Mouse (Mus musculus) embryonic facial prominence, embryonic 11.5 days (tissue): ENCODE data around the gene Glt1d1. TPM values are rescaled to one million over a fixed set of nuclear protein-coding genes. Genes with fewer than 3 reads are reported as not detected.

Experiments
- ATAC-seq: fragments of 200-750 bp; cut with Nextera tagmentation; replicated peaks from 2 replicates; pipeline ENCODE4 v1.8.0; 2017; ENCODE audit warnings: low read depth; ENCODE audit not compliant: insufficient number of reproducible peaks, low FRiP score, low TSS enrichment
- DNase-seq: peaks from one replicate; pipeline ENCODE4 v3.0.0-alpha.2; 2015; ENCODE audit warnings: low spot score
- H3K27ac ChIP-seq: fragments of 300-500 bp; sonication (generic); replicated peaks from 2 replicates; pipeline ENCODE4 v1.5.1; 2014; ENCODE audit warnings: mild to moderate bottlenecking, low read depth, low read length, control low read depth
- H3K27me3 ChIP-seq: fragments of 300-500 bp; sonication (generic); 2 replicates; pipeline ENCODE4 v1.6.1; 2014; ENCODE audit warnings: mild to moderate bottlenecking, low read length, moderate library complexity, mixed read lengths; ENCODE audit not compliant: control insufficient read depth, insufficient read depth
- H3K36me3 ChIP-seq: fragments of 300-500 bp; sonication (generic); replicated peaks from 2 replicates; pipeline ENCODE4 v1.6.1; 2014; ENCODE audit warnings: low read depth, mild to moderate bottlenecking, low read length, moderate library complexity, mixed read lengths; ENCODE audit not compliant: control insufficient read depth, insufficient read depth
- H3K4me1 ChIP-seq: fragments of 300-500 bp; sonication (generic); 2 replicates; pipeline ENCODE4 v1.6.1; 2014; ENCODE audit warnings: low read length, mixed read lengths; ENCODE audit not compliant: control insufficient read depth, insufficient read depth
- H3K4me2 ChIP-seq: fragments of 300-500 bp; sonication (generic); 2 replicates; pipeline ENCODE4 v1.6.1; 2014; ENCODE audit warnings: low read depth, mild to moderate bottlenecking, control low read depth, low read length, moderate library complexity
- H3K4me3 ChIP-seq: fragments of 300-500 bp; sonication (generic); 2 replicates; pipeline ENCODE4 v1.5.1; 2014; ENCODE audit warnings: low read depth, low read length, control low read depth
- H3K9ac ChIP-seq: fragments of 300-500 bp; sonication (generic); replicated peaks from 2 replicates; pipeline ENCODE4 v1.6.1; 2014; ENCODE audit warnings: mild to moderate bottlenecking, control low read depth, low read length
- H3K9me3 ChIP-seq: fragments of 300-500 bp; sonication (generic); replicated peaks from 2 replicates; pipeline ENCODE4 v1.6.1; 2016; ENCODE audit warnings: mild to moderate bottlenecking, low read length, inconsistent platforms, mixed read lengths; ENCODE audit not compliant: control insufficient read depth
- WGBS: fragments of 180-500 bp; shearing (Covaris S2); extraction: QIAGEN DNeasy Blood & Tissue Kit; methylation state at CpG from one replicate; pipeline ENCODE4 v1.1.7; 2014; 5-methylcytosine and 5-hydroxymethylcytosine counted together
- polyA plus RNA-seq: library from polyadenylated mRNA; unstranded; fragments of >200 nt; fragmentation: Nextera tagmentation; extraction: Ambion mirVana; gene quantifications from 2 replicates; pipeline ENCODE4 v1.2.1, GENCODE M21; 2014

Gene Glt1d1
- polyA plus RNA-seq, 1 experiment from 2014 or later, result 1.3 TPM

- ATAC-seq (no peak), DNase-seq (no peak)
- 90% methylated on average over 7 of the region's 7 CpGs for WGBS
- no peak overlapping the region for H3K4me2 ChIP-seq
- no peaks in the 10 kb centered on the region for H3K4me1 ChIP-seq
- no peak overlapping the region for H3K9ac ChIP-seq
- no peak overlapping the region for H3K27ac ChIP-seq
- no peaks in the 10 kb centered on the region for H3K9me3 ChIP-seq
- H3K27me3 ChIP-seq, result no peaks in the 10 kb centered on the region; the same call in 1 of the 2 replicates
- H3K36me3 ChIP-seq, result no peaks in the 10 kb centered on the region
- H3K4me3 ChIP-seq, result no peak overlapping the region
Measured at GRCm38 (mm10) chr5:127633666-127634065, 1.6 kb downstream of the Glt1d1 start.

GRCm38 (mm10) chr5:127637622-127638021, 5.6 kb downstream of the Glt1d1 start:
- Histone ChIP-seq H3K4me1 (no peaks in the 10 kb centered on the region), H3K4me2 (no peak overlapping the region), H3K9me3 (no peaks in the 10 kb centered on the region), H3K27me3 (no peaks in the 10 kb centered on the region), H3K4me3 (no peak overlapping the region), H3K36me3 (no peaks in the 10 kb centered on the region), H3K9ac (no peak overlapping the region), H3K27ac (no peak overlapping the region)
- WGBS, result 78% methylated on average over 4 of the region's 4 CpGs
- ATAC-seq, result 0 out of 2 replicates have a peak, but pooled peaks have one; percentile 14
- no peak for DNase-seq

- 89% methylated on average over 2 of the region's 2 CpGs for WGBS
- DNase-seq (no peak), ATAC-seq (no peak)
- H3K9me3 ChIP-seq, result no peaks in the 10 kb centered on the region
- H3K27me3 ChIP-seq, result no peaks in the 10 kb centered on the region
- H3K4me2 ChIP-seq, result no peak overlapping the region
- H3K4me3 ChIP-seq, result no peak overlapping the region
- H3K4me1 ChIP-seq, result no peaks in the 10 kb centered on the region
- no peaks in the 10 kb centered on the region for H3K36me3 ChIP-seq
- H3K27ac ChIP-seq, result no peak overlapping the region
- H3K9ac ChIP-seq, result no peak overlapping the region
Measured at GRCm38 (mm10) chr5:127638177-127638576, 6.1 kb downstream of the Glt1d1 start.

- no peak overlapping the region for H3K4me2 ChIP-seq
- no peaks in the 10 kb centered on the region for H3K36me3 ChIP-seq
- no peaks in the 10 kb centered on the region for H3K4me1 ChIP-seq
- no peaks in the 10 kb centered on the region for H3K27me3 ChIP-seq
- H3K9me3 ChIP-seq, result no peaks in the 10 kb centered on the region
- 79% methylated on average over 6 of the region's 6 CpGs for WGBS
- ATAC-seq, result no peak
- DNase-seq, result no peak
- no peak overlapping the region for H3K4me3 ChIP-seq
- H3K27ac ChIP-seq, result no peak overlapping the region
- H3K9ac ChIP-seq, result no peak overlapping the region
Measured at GRCm38 (mm10) chr5:127639067-127639605, 7.1 kb downstream of the Glt1d1 start.

- H3K9me3 ChIP-seq, result no peaks in the 10 kb centered on the region
- H3K4me2 ChIP-seq, result no peak overlapping the region
- no peak overlapping the region for H3K4me3 ChIP-seq
- no peak overlapping the region for H3K27ac ChIP-seq
- no peak overlapping the region for H3K9ac ChIP-seq
- H3K36me3 ChIP-seq, result no peaks in the 10 kb centered on the region
- H3K4me1 ChIP-seq, result no peaks in the 10 kb centered on the region
- DNase-seq (no peak), ATAC-seq (no peak)
- WGBS, result 92% methylated on average over 13 of the region's 13 CpGs
- no peaks in the 10 kb centered on the region for H3K27me3 ChIP-seq
Measured at GRCm38 (mm10) chr5:127639635-127640034, 7.6 kb downstream of the Glt1d1 start.

- Histone ChIP-seq H3K4me3 (no peak overlapping the region), H3K9ac (no peak overlapping the region), H3K4me1 (no peaks in the 10 kb centered on the region), H3K4me2 (no peak overlapping the region), H3K27ac (no peak overlapping the region), H3K36me3 (no peaks in the 10 kb centered on the region), H3K27me3 (no peaks in the 10 kb centered on the region), H3K9me3 (no peaks in the 10 kb centered on the region)
- WGBS, result 90% methylated on average over 3 of the region's 3 CpGs
- ATAC-seq (no peak), DNase-seq (no peak)
Measured at GRCm38 (mm10) chr5:127640359-127640758, 8.3 kb downstream of the Glt1d1 start.

- H3K9ac ChIP-seq, result no peak overlapping the region
- H3K4me2 ChIP-seq, result no peak overlapping the region
- no peak overlapping the region for H3K27ac ChIP-seq
- ATAC-seq, result no peak
- no peaks in the 10 kb centered on the region for H3K36me3 ChIP-seq
- no peaks in the 10 kb centered on the region for H3K9me3 ChIP-seq
- no peak for DNase-seq
- H3K27me3 ChIP-seq, result no peaks in the 10 kb centered on the region
- no peaks in the 10 kb centered on the region for H3K4me1 ChIP-seq
- H3K4me3 ChIP-seq, result no peak overlapping the region
- WGBS, result 91% methylated on average over 15 of the region's 15 CpGs
Measured at GRCm38 (mm10) chr5:127641185-127641958, 9.3 kb downstream of the Glt1d1 start.

- H3K36me3 ChIP-seq, result no peaks in the 10 kb centered on the region
- H3K4me1 ChIP-seq, result no peaks in the 10 kb centered on the region
- no peaks in the 10 kb centered on the region for H3K9me3 ChIP-seq
- 80% methylated on average over 6 of the region's 6 CpGs for WGBS
- no peaks in the 10 kb centered on the region for H3K27me3 ChIP-seq
- ATAC-seq, result no peak
- no peak overlapping the region for H3K27ac ChIP-seq
- DNase-seq, result peak; percentile 39
- no peak overlapping the region for H3K4me3 ChIP-seq
- H3K9ac ChIP-seq, result no peak overlapping the region
- no peak overlapping the region for H3K4me2 ChIP-seq
Measured at GRCm38 (mm10) chr5:127648046-127648445, 16.0 kb downstream of the Glt1d1 start.
